Mouse (Mus musculus) neural tube, embryonic 13.5 days (tissue): ENCODE results near the gene Cdca7. TPM values are rescaled to one million over a fixed set of nuclear protein-coding genes. Genes with fewer than 3 reads are reported as not detected.

Experiments
- ATAC-seq: fragments of 200-750 bp; cut with Nextera tagmentation; 2 replicates; pipeline ENCODE4 v1.8.0; 2017; ENCODE audit warnings: low read depth, mild to moderate bottlenecking, moderate TSS enrichment, moderate library complexity
- H3K27ac ChIP-seq: fragments of 300-500 bp; sonication (generic); replicated peaks from 2 replicates; pipeline ENCODE4 v1.5.1; 2015; ENCODE audit warnings: moderate library complexity, mild to moderate bottlenecking, inconsistent platforms
- H3K27me3 ChIP-seq: fragments of 300-500 bp; sonication (generic); 2 replicates; pipeline ENCODE4 v1.6.1; 2015; ENCODE audit warnings: mild to moderate bottlenecking, inconsistent platforms
- H3K36me3 ChIP-seq: fragments of 300-500 bp; sonication (generic); 2 replicates; pipeline ENCODE4 v1.6.1; 2015; ENCODE audit warnings: mild to moderate bottlenecking, inconsistent platforms
- H3K4me1 ChIP-seq: fragments of 300-500 bp; sonication (generic); replicated peaks from 2 replicates; pipeline ENCODE4 v1.6.1; 2015; ENCODE audit warnings: inconsistent platforms
- H3K4me2 ChIP-seq: fragments of 300-500 bp; sonication (generic); 2 replicates; pipeline ENCODE4 v1.6.1; 2015; ENCODE audit warnings: inconsistent platforms, mild to moderate bottlenecking, moderate library complexity
- H3K4me3 ChIP-seq: fragments of 300-500 bp; sonication (generic); 2 replicates; pipeline ENCODE4 v1.5.1; 2015; ENCODE audit warnings: mild to moderate bottlenecking, inconsistent platforms
- H3K9ac ChIP-seq: fragments of 300-500 bp; sonication (generic); 2 replicates; pipeline ENCODE4 v1.6.1; 2015; ENCODE audit warnings: moderate library complexity, mild to moderate bottlenecking, inconsistent platforms
- H3K9me3 ChIP-seq: fragments of 300-500 bp; sonication (generic); 2 replicates; pipeline ENCODE4 v1.6.1; 2016; ENCODE audit warnings: inconsistent platforms
- WGBS: fragments of 180-500 bp; shearing (Covaris S2); methylation state at CpG from one replicate; pipeline ENCODE4 v1.1.7; 2015; 5-methylcytosine and 5-hydroxymethylcytosine counted together
- polyA plus RNA-seq: library from polyadenylated mRNA; unstranded; fragments of >200 nt; fragmentation: Nextera tagmentation; extraction: Ambion mirVana; gene quantifications from 2 replicates; pipeline ENCODE4 v1.2.1, GENCODE M21; 2015

Cdca7 gene
- polyA plus RNA-seq, 1 experiment from 2014 or later = 24.6 TPM

GRCm38 (mm10) chr2:72499074-72499721 lies 23.2 kb downstream of the Cdca7 start:
- H3K4me2 ChIP-seq = peak overlapping the region; percentile 58
- WGBS = 4% methylated on average over 23 of the region's 23 CpGs
- peaks cover 31% of the 10 kb centered on the region for H3K27me3 ChIP-seq
- no peak overlapping the region for H3K27ac ChIP-seq
- H3K36me3 ChIP-seq = no peaks in the 10 kb centered on the region
- ATAC-seq = peak; percentile 53
- no peaks in the 10 kb centered on the region for H3K9me3 ChIP-seq
- peaks cover 13% of the 10 kb centered on the region for H3K4me1 ChIP-seq
- H3K4me3 ChIP-seq = peak overlapping the region; percentile 23
- peak overlapping the region; percentile 62 for H3K9ac ChIP-seq

- no peaks in the 10 kb centered on the region for H3K36me3 ChIP-seq
- peaks cover 13% of the 10 kb centered on the region for H3K4me1 ChIP-seq
- 13% methylated on average over 8 of the region's 8 CpGs for WGBS
- no peaks in the 10 kb centered on the region for H3K9me3 ChIP-seq
- H3K9ac ChIP-seq = peak overlapping the region; percentile 38; the same call in 1 of the 2 replicates
- no peak overlapping the region for H3K4me3 ChIP-seq
- H3K27me3 ChIP-seq = peaks cover 31% of the 10 kb centered on the region
- H3K27ac ChIP-seq = no peak overlapping the region
- peak overlapping the region; percentile 58 for H3K4me2 ChIP-seq
- no peak for ATAC-seq
Observed at GRCm38 (mm10) chr2:72499782-72500411, 23.9 kb downstream of the Cdca7 start.

- WGBS = 88% methylated on average over 16 of the region's 16 CpGs
- H3K27me3 ChIP-seq = peaks cover 24% of the 10 kb centered on the region
- no peak for ATAC-seq
Observed at GRCm38 (mm10) chr2:72502041-72502813, 26.3 kb downstream of the Cdca7 start.

GRCm38 (mm10) chr2:72503646-72504045 lies 27.7 kb downstream of the Cdca7 start:
- H3K36me3 ChIP-seq = no peaks in the 10 kb centered on the region
- no peak overlapping the region for H3K9ac ChIP-seq
- H3K27me3 ChIP-seq = peaks cover 24% of the 10 kb centered on the region
- 22% methylated on average over 9 of the region's 9 CpGs for WGBS
- H3K9me3 ChIP-seq = no peaks in the 10 kb centered on the region
- H3K4me2 ChIP-seq = no peak overlapping the region
- H3K4me3 ChIP-seq = no peak overlapping the region
- peaks cover 23% of the 10 kb centered on the region for H3K4me1 ChIP-seq
- no peak for ATAC-seq
- H3K27ac ChIP-seq = no peak overlapping the region

More at GRCm38 (mm10) chr2:72502041-72502813, 26.3 kb downstream of the Cdca7 start:
- H3K4me1 ChIP-seq = peaks cover 13% of the 10 kb centered on the region
- no peak overlapping the region for H3K9ac ChIP-seq
- no peak overlapping the region for H3K27ac ChIP-seq
- H3K36me3 ChIP-seq = no peaks in the 10 kb centered on the region
- H3K4me3 ChIP-seq = no peak overlapping the region
- H3K9me3 ChIP-seq = no peaks in the 10 kb centered on the region
- H3K4me2 ChIP-seq = no peak overlapping the region

- WGBS = 36% methylated on average over 18 of the region's 18 CpGs
Observed at GRCm38 (mm10) chr2:72507855-72508635, 32.1 kb downstream of the Cdca7 start.

GRCm38 (mm10) chr2:72508891-72509290 lies 32.9 kb downstream of the Cdca7 start:
- ATAC-seq = no peak
- no peaks in the 10 kb centered on the region for H3K36me3 ChIP-seq
- 91% methylated on average over 8 of the region's 8 CpGs for WGBS
- peaks cover 13% of the 10 kb centered on the region for H3K4me1 ChIP-seq
- H3K27ac ChIP-seq = no peak overlapping the region
- H3K9ac ChIP-seq = no peak overlapping the region
- no peak overlapping the region for H3K4me2 ChIP-seq
- H3K27me3 ChIP-seq = peaks cover 3% of the 10 kb centered on the region; the same call in 1 of the 2 replicates
- H3K4me3 ChIP-seq = no peak overlapping the region
- H3K9me3 ChIP-seq = no peaks in the 10 kb centered on the region

More at GRCm38 (mm10) chr2:72507855-72508635, 32.1 kb downstream of the Cdca7 start:
- H3K36me3 ChIP-seq = no peaks in the 10 kb centered on the region
- H3K27me3 ChIP-seq = peaks cover 11% of the 10 kb centered on the region
- H3K4me3 ChIP-seq = no peak overlapping the region
- peaks cover 13% of the 10 kb centered on the region for H3K4me1 ChIP-seq
- no peak overlapping the region for H3K27ac ChIP-seq
- peak overlapping the region; percentile 33 for H3K4me2 ChIP-seq
- ATAC-seq = no peak
- H3K9ac ChIP-seq = 0 out of 2 replicates have a peak overlapping the region, but pooled peaks have one; percentile 38
- H3K9me3 ChIP-seq = no peaks in the 10 kb centered on the region

GRCm38 (mm10) chr2:72515526-72515925 lies 39.6 kb downstream of the Cdca7 start:
- H3K4me3 ChIP-seq = no peak overlapping the region
- H3K36me3 ChIP-seq = no peaks in the 10 kb centered on the region
- peaks cover 13% of the 10 kb centered on the region for H3K4me1 ChIP-seq
- H3K27me3 ChIP-seq = peaks cover 56% of the 10 kb centered on the region
- H3K27ac ChIP-seq = no peak overlapping the region
- no peak overlapping the region for H3K4me2 ChIP-seq
- H3K9me3 ChIP-seq = no peaks in the 10 kb centered on the region
- H3K9ac ChIP-seq = no peak overlapping the region
- no peak; the same call in 1 of the 2 replicates for ATAC-seq
- 27% methylated on average over 7 of the region's 7 CpGs for WGBS

GRCm38 (mm10) chr2:72515971-72516719 lies 40.2 kb downstream of the Cdca7 start:
- no peak overlapping the region for H3K27ac ChIP-seq
- H3K9ac ChIP-seq = 0 out of 2 replicates have a peak overlapping the region, but pooled peaks have one; percentile 26
- H3K4me3 ChIP-seq = no peak overlapping the region
- 14% methylated on average over 17 of the region's 17 CpGs for WGBS
- no peaks in the 10 kb centered on the region for H3K36me3 ChIP-seq
- peak; percentile 86 for ATAC-seq
- peaks cover 58% of the 10 kb centered on the region for H3K27me3 ChIP-seq
- H3K4me2 ChIP-seq = peak overlapping the region; percentile 37
- H3K9me3 ChIP-seq = no peaks in the 10 kb centered on the region
- H3K4me1 ChIP-seq = peaks cover 13% of the 10 kb centered on the region

GRCm38 (mm10) chr2:72516720-72517089 lies 40.7 kb downstream of the Cdca7 start:
- H3K27me3 ChIP-seq = peaks cover 59% of the 10 kb centered on the region
- no peak overlapping the region for H3K4me3 ChIP-seq
- H3K9me3 ChIP-seq = no peaks in the 10 kb centered on the region
- peak overlapping the region; percentile 37 for H3K4me2 ChIP-seq
- H3K36me3 ChIP-seq = no peaks in the 10 kb centered on the region
- 31% methylated on average over 8 of the region's 8 CpGs for WGBS
- no peak overlapping the region for H3K27ac ChIP-seq
- H3K4me1 ChIP-seq = peaks cover 13% of the 10 kb centered on the region
- no peak for ATAC-seq
- H3K9ac ChIP-seq = 0 out of 2 replicates have a peak overlapping the region, but pooled peaks have one; percentile 2

- Histone ChIP-seq H3K9ac (no peak overlapping the region), H3K27ac (no peak overlapping the region), H3K4me3 (no peak overlapping the region), H3K27me3 (peaks cover 36% of the 10 kb centered on the region), H3K4me2 (no peak overlapping the region), H3K36me3 (no peaks in the 10 kb centered on the region), H3K4me1 (peaks cover 8% of the 10 kb centered on the region), H3K9me3 (no peaks in the 10 kb centered on the region)
- 21% methylated on average over 12 of the region's 12 CpGs for WGBS
- no peak for ATAC-seq
Observed at GRCm38 (mm10) chr2:72524022-72524421, 48.1 kb downstream of the Cdca7 start.

GRCm38 (mm10) chr2:72525556-72525955 lies 49.6 kb downstream of the Cdca7 start:
- H3K4me2 ChIP-seq = no peak overlapping the region
- peaks cover 23% of the 10 kb centered on the region for H3K27me3 ChIP-seq
- no peaks in the 10 kb centered on the region for H3K9me3 ChIP-seq
- 93% methylated on average over 3 of the region's 3 CpGs for WGBS
- H3K27ac ChIP-seq = no peak overlapping the region
- H3K4me3 ChIP-seq = no peak overlapping the region
- peaks cover 19% of the 10 kb centered on the region for H3K4me1 ChIP-seq
- no peak for ATAC-seq
- H3K36me3 ChIP-seq = no peaks in the 10 kb centered on the region
- H3K9ac ChIP-seq = no peak overlapping the region
